Mouse (Mus musculus) lung, postnatal 0 days (tissue): ENCODE data around the gene Acap2.

Experiments
- CTCF ChIP-seq: IDR thresholded peaks from 2 replicates; pipeline ENCODE4 v1.5.1; 2016; ENCODE audit warnings: antibody characterized with exemption, mild to moderate bottlenecking
- EP300 ChIP-seq: IDR thresholded peaks from 2 replicates; pipeline ENCODE4 v1.6.1; 2016; ENCODE audit warnings: antibody characterized with exemption, mild to moderate bottlenecking, control low read depth

- TF ChIP-seq CTCF (no peak; the same call in 1 of the 2 replicates), EP300 (no peak)
These were observed 65.5 kb downstream of the Acap2 start for GRCm38 (mm10) chr16:31135519-31135918.
